Mouse (Mus musculus): ENCODE results near the gene Actr5.

- no peak for TF ChIP-seq CTCF (IDR thresholded peaks at IDR 0.05; ENCODE audit: borderline replicate concordance, insufficient read depth, low read depth, low read length)
- TF ChIP-seq POLR2A (IDR thresholded peaks at IDR 0.05; ENCODE audit: borderline replicate concordance, insufficient read depth, low read length), result no peak
Measured at GRCm38 (mm10) chr2:158682344-158683037, 57.8 kb downstream of the Actr5 start.

All from cerebellum, adult 2 months (tissue).